Mouse (Mus musculus): ENCODE data around the gene Rpusd3.

GRCm38 (mm10) chr6:113468512-113468911, 49.4 kb upstream of the Rpusd3 start:
- TF ChIP-seq GATA1 (IDR thresholded peaks at IDR 0.05; ENCODE audit: low read length) (no peak), TAL1 (IDR thresholded peaks at IDR 0.05; ENCODE audit: low read length) (no peak)
